Mouse (Mus musculus): ENCODE measurements around the gene Gm49361.
"Not testable (repeated sequence)": the region's sequence is repeated elsewhere in the genome, so short reads cannot be mapped to it uniquely, and the experiment has no call there.

Gm49361 gene

DNA sequence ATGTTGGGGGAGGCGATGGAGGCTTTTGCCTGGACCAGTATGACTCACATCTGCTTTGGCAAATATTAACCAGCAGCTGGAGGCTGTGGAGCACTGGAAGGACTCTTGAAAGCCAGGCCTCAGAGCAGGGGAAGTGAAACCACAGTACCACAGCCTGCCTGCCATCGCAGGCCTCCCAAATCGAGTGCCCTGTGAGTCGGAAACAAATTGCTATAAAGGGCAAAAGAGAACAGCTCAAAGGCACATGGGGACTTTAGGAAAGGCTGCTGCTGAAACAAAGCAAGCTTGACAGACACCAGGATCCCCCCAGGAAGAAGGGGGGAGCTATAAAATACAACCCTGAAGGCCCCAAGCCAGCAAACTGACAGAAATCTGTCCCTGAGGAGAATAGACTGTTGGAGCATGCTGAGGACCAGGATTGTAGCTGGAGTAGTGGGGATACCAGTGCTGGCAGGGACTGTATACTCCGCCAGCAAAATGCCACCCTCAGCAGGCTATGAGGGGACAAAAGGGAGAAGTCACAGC, 15.9 kb downstream of the Gm49361 start:
- DNase-seq = peak; percentile 73 to 85

DNA sequence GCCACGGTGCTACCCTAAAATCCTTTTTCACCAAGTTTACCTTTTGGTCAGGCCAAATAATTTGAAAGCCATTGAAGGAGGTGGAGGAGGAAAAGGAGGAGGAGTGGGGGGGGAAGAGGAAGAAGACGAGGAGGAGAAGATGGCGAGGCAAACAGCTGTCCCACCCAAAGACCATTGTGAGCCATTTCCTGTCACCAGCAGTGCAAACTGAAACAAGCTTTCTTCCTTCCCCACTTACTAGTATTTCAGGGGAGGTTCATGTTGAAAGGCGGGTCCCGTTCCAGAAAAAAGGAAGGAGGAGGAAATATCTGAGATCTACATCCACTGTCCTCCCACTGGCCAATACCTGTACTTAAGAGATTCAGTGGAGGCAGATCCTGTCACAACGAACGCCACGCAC, 16.5 kb downstream of the Gm49361 start:
- peak; percentile 23 to 47 for DNase-seq

DNA sequence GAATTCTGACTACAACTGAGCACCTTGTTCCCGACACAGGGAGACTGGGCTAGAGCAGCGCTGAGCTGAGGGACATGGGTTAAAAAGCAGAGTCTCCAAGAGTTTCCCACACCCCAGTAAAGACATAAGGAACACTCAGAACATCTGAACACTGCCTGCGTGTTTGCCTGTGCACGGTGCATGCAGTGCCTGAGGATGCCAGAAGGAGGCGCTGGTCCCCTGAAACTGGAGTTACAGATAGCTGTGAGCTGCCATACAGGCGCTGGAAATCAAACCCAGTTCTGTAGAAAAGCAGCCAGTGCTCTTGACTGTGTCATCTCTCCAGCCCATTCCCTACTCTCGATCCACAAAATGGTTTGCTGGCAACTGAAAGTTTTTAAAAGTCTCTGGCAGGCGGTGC, 19.7 kb downstream of the Gm49361 start:
- DNase-seq = no peak

DNA sequence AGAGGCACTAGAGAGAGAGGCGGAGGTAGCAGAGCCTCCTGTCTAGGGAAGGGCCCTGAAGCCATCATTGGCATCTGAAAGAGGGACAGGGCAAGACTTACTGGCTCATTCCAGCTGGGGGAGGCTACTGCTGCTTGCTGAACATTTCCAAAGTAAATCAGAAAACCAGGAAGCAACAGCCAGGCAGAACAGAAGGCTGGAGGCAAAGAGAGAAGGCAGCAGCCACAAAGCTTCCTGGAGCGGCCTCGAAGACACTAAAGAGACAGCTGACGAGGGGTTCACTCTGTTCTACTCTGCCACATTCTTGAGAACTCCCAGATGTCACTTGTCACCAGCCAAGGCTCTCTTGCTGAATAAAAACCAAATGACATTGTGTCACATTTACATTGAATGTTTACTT, 21.4 kb downstream of the Gm49361 start:
- DNase-seq = no peak

DNA sequence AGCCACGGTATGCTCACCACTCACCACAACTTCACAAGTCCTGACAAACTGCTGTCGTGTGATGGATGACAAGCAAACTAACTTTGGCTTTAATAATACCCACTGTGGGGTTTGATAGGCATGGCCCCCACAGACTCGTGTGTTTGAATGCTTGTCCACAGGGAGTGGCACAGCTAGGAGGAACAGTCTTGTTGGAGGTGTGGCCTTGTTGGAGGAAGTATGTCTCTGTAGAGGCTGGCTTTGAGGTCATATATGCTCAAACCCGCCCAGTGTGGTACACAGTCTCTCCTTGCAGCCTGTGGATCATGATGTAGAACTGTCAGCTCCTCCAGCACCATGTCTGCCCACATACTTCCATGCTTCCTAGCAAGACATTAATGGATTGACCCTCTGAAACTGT, 27.7 kb downstream of the Gm49361 start:
- DNase-seq = no peak

DNA sequence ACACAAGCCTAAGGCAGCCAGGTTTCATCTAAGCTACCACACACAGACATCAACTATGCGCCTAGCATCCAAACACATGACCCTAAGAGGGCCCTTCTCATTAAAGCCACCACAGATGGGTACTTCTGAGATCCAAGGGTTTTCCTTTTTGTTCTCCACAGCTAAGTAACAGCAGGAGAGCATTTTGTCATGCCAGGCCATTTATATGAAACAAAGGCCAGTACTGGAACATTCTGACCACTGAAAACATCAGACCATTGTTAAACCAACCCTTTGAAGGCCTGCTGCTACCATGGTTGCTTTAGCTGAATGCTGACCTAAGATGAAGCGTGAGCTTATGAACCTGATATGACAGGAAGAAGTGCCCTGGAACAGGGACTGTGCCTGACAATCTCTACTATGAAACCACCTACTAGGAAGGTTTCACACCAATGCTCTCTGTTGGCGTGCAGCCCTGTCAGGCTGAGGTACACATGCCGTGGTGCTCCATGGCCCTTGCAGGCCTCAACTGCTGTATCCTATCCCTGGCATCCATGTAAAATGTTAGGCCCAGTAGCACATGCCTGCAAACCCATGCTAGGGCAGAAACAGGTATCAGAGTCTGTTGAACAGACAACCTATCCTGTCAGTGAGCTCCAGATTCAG, 29.2 kb downstream of the Gm49361 start:
- DNase-seq = no peak

DNA sequence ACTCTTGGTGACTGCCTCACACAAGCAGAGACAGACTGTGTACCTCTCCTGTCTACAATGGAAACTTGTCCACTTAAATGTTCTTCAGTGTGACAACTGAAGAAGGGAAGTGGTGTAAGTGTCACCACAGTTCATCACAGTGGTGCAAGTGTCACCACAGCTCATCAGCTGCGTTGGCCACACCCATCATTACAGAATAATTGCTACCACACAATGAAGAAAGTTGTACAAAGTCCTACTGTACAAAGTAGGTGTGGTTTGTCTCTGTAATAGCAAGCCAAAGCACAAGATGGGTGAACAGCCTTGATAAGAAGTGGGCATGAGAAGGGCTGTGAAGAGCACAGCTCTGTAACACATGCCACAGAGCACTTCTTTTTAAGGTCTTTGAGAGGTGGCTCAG, 33.0 kb downstream of the Gm49361 start:
- no peak for DNase-seq

DNA sequence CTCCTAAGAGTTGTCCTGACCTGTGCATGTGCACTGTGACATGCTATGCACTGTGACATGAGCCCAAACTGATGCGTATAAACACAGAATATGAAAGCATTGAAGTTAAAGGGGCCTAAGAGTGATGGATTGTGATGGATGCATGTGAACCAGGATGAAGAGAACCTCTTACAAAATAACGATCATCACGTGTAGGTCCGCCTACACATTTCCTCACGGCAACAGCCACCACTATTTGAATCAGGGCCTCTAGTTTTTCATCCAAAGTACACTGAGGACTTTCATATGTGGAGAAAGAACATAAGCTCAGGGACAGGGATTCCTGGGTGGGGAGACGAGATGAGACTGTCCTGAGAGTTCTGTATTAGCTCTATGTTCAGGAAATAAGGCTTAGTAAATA, 34.8 kb downstream of the Gm49361 start:
- no peak for DNase-seq

DNA sequence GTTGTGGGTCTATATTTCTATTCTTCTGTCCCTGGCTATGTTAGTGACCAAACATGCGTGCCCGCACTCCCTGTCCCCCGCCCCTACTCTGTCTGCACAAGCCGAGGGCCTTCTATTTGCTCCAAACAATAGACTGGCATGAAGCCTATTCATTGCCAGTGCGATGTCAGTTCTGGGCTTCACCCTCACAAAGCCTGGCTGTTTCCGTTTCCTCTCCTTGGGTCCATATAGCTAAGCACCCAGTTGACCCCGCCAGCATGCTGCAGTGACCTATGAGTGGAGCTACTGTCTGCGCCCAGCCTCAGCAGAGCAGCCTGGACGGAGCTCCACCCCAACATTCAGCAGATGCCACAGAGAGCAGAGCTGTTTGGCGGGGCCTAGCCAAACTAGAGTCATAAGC, 36.7 kb downstream of the Gm49361 start:
- peak; percentile 45 to 61 for DNase-seq

DNA sequence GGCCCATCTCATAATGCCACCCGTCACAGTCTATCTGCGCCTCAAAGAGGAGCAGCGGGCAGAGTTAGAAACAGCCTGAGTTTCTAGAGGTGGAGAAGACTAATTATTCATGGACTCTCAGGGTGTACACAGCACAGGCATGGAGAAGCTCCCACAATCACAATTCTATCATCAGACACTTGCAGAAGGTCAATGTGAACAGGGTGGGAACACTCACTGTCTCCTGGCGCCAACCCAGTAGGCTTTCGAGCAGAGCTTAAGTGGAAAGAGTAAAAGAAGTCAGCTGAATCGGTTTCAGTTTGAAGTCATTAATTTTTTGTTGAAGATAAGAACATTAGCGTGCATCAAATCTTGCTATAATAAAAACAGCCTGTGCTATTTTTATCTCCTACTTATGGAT, 37.3 kb downstream of the Gm49361 start:
- peak; percentile 51 to 69 for DNase-seq

DNA sequence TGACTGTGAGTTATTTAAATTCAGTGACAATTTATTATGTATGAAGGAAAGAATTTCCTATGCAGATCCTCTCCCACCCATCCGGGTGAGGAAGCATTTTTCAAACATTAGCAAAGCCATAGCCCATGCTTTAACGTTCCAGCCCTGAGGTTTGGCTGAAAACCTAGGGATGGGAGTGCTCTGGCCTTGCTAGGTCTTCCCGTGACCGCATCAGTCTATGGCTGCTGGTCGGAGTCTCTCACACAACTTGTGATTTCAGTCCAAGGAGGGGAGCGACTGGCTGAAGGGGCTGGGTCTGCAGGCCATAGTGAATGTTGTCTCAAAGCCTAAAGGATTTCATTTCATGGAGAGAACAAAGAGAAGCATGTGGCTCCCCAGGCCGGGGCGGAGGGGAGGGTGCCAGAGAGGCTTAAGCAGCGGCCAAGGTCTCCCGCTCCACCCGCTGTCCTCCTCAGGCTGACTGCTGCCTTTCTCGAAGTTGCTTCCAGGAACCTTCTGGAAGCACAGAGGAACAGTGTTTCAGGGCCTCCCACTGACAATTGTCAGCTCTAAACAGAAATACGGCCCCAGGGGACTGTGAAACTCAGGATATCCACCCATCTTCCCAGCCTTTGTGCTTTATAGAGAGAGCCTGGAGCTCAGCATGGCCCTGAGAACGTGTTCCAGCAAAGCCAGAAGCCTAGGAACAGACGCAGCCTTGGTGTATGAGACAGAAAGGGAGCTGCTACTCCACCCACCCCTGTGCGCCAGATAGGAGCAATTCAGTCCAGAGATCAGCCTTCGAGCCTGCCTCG, 38.6 kb downstream of the Gm49361 start:
- DNase-seq = peak; percentile 35 to 63

DNA sequence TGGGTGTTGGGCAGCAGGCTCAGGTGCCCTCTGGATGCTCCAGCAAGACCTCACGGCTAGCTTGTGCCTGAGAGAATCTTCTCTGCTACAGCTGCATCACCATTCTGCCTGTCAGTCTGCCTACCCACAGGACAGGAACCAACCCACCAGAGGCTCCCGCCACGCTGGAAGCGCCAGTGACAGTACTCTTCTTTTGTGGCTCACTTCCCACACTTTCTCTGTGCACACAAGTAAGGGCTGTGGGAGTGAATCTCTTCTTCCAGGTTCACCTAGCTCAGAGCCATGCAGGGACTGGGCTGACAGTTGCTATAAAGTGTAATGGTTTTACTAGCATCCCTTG, 39.2 kb downstream of the Gm49361 start:
- DNase-seq = no peak

DNA sequence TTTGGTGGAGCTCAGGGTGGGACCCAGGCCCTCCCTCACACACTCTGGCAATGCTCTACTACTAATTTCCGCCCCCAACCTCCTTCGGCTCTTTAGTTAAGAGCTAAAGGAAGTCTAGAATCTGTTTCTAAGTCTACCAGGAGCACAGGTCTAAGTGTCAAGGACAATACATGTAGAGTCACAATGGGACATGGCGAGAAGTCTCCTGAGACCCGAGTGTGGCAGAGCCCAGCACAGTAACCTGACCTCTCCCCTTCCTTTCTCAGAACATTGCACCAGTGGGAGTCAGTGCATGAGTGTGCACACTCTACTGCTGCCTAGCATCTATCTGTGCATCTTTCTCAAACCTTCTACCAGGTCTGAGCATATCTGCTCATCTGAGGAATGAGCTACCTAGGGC, 40.1 kb downstream of the Gm49361 start:
- no peak for DNase-seq

DNA sequence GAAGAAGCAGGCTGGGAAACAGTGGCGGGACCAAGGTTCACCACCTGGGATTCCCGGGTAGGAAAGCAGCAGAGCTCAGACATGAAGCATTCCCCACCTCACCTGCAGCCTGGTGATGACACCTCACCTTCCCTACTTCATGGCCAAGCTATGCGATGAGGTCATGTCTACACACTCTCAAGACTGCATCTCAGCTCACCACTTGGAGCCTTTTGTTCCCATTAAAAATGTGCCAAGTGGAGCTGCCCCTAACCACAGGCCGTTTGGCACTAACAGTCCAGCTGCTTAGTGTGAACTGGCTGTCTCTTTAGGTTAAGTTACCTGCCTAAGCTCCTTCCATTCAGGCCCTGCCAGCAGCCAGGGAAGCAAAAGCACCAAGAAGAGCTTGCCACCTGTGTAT, 40.8 kb downstream of the Gm49361 start:
- no peak for DNase-seq

DNA sequence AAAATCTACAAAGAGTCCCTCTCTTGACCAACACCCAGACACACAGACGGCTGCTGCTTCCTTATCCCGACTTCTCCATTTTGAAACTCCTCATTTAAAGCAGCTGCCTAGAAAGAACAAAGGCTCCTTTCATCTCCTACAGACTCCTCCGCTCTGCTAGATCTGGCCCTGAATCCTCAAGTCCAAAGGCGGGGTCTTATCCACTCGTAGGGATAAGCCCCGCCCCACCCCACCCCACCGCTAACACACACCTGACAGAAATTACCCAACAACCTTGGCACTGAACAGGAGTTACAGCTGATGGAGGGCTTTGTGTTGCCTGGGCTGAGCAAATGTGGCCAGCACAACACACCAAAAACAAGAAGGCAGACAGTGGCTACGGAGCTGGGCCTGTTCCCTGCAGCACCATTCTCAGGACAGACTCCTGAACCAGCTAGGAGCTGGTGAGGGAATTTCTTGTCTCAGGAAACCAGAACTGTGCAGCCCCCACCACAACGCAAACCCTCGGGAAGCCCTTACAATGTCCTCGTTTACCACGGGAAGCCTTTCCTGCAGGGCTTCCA, 43.9 kb downstream of the Gm49361 start:
- DNase-seq = no peak

DNA sequence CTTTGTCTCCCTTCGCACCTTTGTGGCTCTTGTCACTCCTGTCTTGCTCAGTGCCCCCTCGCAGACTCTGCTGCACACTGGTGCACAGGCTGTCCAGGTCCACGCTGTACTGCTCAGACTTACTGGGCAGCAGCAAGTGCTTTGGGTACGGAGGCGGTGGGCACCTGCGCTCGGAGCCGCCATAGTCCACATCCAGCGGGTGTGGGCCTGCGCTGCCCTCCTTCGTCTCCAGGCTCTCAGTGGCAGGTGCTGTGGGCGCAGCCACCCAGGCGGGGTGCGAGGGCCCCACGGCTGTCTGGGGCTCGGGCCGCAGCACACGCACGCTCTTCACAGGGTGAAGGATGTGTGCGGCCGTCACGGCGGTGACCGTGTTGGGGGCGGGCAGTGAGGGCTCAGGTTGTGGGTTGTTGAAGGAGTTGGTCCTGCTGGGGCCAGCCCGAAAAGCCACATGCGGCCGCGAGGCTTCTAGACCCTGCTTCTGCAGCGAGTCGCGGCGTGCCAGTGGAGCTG, 46.4 kb downstream of the Gm49361 start:
- no peak for DNase-seq

DNA sequence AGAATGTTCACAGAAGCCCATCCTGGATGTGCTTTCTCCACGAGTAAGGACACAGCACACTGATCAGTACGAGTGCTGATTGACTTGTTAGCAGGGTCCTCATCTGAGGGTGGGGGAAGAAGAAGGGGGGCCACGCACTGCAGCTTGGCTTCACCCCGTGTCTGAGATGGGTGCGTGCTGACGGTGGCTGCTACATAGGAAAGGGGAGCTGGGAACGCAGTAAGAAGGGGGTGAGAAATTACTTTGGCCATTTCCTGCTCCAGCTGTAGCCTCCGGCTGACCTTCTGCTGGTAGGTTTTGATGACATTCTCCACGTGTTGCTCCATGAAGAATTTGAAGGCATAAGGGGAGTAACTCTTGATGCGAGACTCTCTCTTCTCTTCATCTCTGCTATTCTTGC, 46.9 kb downstream of the Gm49361 start:
- no peak for DNase-seq

DNA sequence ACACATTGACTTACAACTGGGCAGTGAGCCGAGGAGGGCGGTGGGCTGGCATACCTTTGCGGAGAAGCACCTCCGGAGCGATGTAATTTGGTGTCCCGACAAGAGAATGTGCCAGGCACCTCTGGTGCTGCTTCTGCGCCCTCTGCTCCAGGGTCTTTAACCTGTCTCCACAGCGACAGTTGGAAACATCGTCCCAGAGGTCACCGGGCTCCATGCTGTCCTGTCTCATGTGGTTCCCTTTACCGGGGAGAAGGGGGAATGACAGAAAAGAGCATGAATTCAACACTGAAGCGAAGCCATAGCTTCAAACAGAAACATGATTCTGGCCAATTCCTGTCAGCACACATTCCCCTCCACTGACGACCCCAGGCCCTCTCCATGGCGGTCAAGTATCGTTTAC, 49.8 kb downstream of the Gm49361 start:
- DNase-seq = no peak

DNA sequence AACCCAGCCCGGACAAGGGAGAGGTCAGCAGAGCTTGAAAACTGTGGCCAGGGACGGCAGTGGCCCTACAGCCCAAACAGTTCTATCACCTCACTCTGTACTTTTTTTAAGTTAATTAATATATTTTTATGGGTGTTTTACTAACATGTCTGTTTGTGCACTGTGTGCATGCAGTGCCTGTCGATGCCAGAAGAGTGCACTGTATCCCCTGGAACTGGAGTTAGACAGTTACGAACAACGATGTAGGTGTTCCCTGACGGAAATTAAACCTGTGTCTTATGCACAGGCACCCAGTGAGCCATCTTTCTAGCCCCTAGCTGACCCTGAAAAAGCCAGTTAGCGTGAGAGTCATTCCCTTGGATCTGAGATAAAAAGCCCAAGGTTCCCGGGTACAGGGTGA, 50.4 kb downstream of the Gm49361 start:
- DNase-seq = no peak

DNA sequence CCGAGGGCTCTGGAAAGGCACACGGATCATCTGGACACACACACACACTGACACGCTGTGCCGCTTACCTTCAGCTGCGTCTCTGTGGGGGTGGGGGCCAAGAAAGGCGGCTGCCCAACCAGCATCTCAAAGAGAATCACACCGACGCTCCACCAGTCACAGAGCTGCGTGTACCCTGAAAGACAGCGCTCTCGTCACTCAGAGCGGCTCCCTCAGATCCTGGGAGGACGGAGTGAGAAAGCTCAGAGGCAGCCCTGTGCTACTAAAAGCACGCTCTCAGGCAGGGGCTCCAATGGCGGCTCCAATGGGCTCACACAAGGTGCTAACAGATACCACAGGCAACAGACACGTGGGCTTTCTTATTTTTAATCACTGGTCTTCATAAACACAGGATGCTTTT, 51.7 kb downstream of the Gm49361 start:
- no peak for DNase-seq

DNA sequence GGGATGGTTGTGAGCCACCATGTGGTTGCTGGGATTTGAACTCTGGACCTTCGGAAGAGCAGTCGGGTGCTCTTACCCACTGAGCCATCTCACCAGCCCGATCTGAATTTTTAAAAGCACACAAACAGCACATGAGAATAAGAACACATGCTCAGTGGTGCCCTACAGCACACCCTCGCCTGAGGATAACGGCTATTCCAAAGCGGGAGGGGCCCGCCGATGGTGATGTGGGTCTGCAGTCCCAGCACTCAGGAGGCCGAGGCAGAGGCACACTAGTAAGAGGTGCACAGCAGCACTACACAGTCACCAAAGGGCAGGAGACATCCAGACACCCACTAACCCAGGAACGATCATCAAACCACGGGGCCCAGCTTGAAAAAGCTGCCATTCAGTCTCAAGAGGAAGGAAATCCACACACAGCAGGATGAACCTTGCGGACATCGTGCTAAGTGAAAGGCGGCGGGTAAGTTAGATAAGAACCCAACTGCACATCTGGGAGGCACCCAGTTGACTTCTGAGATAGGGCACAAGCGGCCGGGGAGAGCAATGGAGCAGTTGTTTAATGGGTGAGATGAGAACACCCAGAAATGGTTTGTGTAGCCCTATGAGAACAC, 53.3 kb downstream of the Gm49361 start:
- DNase-seq = no peak

DNA sequence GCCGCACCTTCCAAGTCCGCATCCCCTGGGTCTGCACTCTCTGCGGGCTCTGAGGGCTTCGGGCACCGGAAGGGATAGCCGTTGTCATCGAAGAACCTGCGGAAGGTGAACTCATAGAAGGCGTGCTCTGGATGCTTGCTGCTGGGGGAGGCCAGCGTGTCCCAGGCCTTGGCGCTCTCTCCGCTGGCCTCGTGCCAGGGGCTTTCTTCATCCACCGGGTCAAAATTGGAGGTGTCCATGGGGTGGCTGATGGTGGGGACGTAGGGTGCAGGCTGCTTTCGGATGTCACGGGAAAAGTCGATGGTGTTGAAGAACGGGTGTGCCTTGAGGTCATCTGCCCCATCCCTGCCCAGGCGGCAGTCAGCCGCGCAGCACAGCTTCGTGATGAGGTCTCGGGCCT, 54.6 kb downstream of the Gm49361 start:
- DNase-seq = no peak

DNA sequence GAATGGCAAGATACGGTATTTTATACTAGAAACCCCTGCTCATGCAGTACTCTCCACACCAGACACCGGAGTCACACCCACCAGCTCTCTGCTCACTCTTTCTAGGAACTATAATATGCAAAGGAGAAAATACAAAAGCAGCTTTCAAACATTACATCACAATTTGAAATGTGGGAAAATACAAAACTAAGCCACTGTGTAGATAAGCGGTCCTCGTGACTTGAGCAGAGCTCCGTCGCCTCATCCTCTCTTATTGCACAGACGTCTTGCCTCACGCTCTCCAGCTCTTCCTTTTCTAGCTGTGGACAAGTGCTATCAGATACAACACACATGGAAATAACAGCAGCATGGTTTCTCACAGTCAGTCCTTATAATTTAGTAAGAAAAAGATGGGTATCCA, 55.2 kb downstream of the Gm49361 start:
- no peak for DNase-seq

DNA sequence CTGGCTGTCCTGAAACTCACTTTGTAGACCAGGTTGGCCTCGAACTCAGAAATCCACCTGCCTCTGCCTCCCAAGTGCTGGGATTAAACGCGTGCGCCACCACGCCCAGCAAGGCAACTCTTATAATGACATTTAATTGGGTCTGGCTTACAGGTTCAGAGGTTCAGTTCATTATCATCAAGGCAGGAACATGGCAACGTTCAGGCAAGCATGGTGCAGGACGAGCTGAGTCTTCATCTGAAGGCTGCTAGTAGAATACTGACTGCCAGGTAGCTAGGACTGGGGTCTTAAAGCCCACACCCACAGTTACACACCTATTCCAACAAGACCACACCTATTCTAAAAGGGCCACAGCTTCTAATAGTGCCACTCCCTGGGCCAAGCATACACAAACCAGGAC, 57.8 kb downstream of the Gm49361 start:
- DNase-seq = not testable (repeated sequence)

Measured in kidney, postnatal 25 days (tissue).